Mouse (Mus musculus) liver, postnatal 0 days (tissue): Measurements from ENCODE around the gene Slc35f4.

Source experiments
- CTCF ChIP-seq: sonication (generic); IDR thresholded peaks from 2 replicates; pipeline ENCODE4 v1.5.1; 2016; ENCODE audit warnings: antibody characterized with exemption, low read depth
- EP300 ChIP-seq: IDR thresholded peaks from 2 replicates; pipeline ENCODE4 v1.6.1; 2016; ENCODE audit warnings: antibody characterized with exemption, low read depth, mild to moderate bottlenecking

- TF ChIP-seq EP300: no peak
- no peak for TF ChIP-seq CTCF
Measured at GRCm38 (mm10) chr14:49454283-49454914, 71.4 kb downstream of the Slc35f4 start.
